In the genomic region with DNA sequence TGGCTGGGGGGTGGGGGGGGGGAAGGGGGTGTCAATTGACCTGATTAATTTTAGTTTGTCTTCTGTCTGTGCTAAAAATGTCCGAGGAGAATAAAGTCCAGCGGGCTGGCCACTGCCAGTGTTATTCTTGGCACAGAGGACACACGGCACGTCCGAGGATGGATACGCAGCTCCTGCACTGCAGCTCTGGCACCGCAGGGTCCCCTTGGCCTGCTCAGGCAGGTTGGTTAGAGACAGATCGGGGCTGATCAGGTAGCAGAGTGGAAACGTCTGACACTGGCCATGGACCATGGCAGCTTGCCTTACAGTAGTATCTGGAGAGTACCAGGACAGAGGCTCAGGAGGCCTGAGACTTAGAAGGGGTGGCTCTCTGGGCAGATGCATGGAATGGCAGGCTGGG, we compare ENCODE assay signal across 14 mouse cellular contexts. TPM values are rescaled to one million over a fixed set of nuclear protein-coding genes. Genes with fewer than 3 reads are reported as not detected.
A peak's percentile ranks its signal among the peaks of the same experiment; 100 is the strongest.
DNase-seq lines count a peak whose midpoint lies in the region; ATAC-seq and TF ChIP-seq lines count a peak whose summit lies in the region.
"Had no signal": no experiment of that assay in that cellular context is flagged by ENCODE, and none has a peak within 500 bp of the region (broad histone marks: within the 10 kb centered on the region; RNA-seq: fewer than 3 reads in every experiment).

No protein-coding gene starts in this region.

- no peak overlapping the region for H3K4me3 ChIP-seq in forebrain, embryonic 16.5 days (replicated peaks; ENCODE audit: low read length)
- no peak overlapping the region for H3K4me3 ChIP-seq in forebrain, embryonic 12.5 days (replicated peaks)
- no peak overlapping the region for H3K4me3 ChIP-seq in kidney, adult 2 months (ENCODE audit: insufficient read depth, low read depth, low read length)
- H3K4me3 ChIP-seq in neural tube, embryonic 15.5 days (replicated peaks) = no peak overlapping the region

- no peak overlapping the region for H3K9ac ChIP-seq in forebrain, embryonic 16.5 days (replicated peaks; ENCODE audit: low read depth, low read length)
- no peak overlapping the region for H3K9ac ChIP-seq in forebrain, embryonic 12.5 days
- no peak overlapping the region for H3K9ac ChIP-seq in neural tube, embryonic 15.5 days (replicated peaks)
- H3K9ac ChIP-seq: liver, embryonic 14.5 days had no signal

- no peak for ATAC-seq in forebrain, embryonic 16.5 days
- ATAC-seq in forebrain, embryonic 12.5 days (ENCODE audit: low FRiP score) = no peak
- no peak for ATAC-seq in neural tube, embryonic 15.5 days (ENCODE audit: low FRiP score)

- H3K4me1 ChIP-seq in forebrain, embryonic 16.5 days (replicated peaks; ENCODE audit: control insufficient read depth, insufficient read depth, low read length) = peaks cover 22% of the 10 kb centered on the region
- H3K4me1 ChIP-seq in forebrain, embryonic 12.5 days = peaks cover 11% of the 10 kb centered on the region
- H3K4me1 ChIP-seq in kidney, adult 2 months (ENCODE audit: control insufficient read depth, insufficient read depth, low read length) = no peaks in the 10 kb centered on the region
- H3K4me1 ChIP-seq in neural tube, embryonic 15.5 days = peaks cover 5% of the 10 kb centered on the region; the same call in 1 of the 2 replicates

- H3K27ac ChIP-seq in forebrain, embryonic 16.5 days (ENCODE audit: low read length) = peak overlapping the region; percentile 29; the same call in 1 of the 2 replicates
- H3K27ac ChIP-seq in forebrain, embryonic 12.5 days = no peak overlapping the region
- no peak overlapping the region for H3K27ac ChIP-seq in kidney, adult 2 months (ENCODE audit: insufficient read depth, low read depth, low read length)
- H3K27ac ChIP-seq in neural tube, embryonic 15.5 days (replicated peaks) = no peak overlapping the region
- H3K27ac ChIP-seq: liver, embryonic 14.5 days had no signal

- no peak overlapping the region for H3K4me2 ChIP-seq in forebrain, embryonic 16.5 days (ENCODE audit: low read length)
- no peak overlapping the region for H3K4me2 ChIP-seq in forebrain, embryonic 12.5 days
- H3K4me2 ChIP-seq in neural tube, embryonic 15.5 days = no peak overlapping the region
- H3K4me2 ChIP-seq: midbrain, embryonic 11.5 days had no signal

- no peaks in the 10 kb centered on the region for H3K36me3 ChIP-seq in forebrain, embryonic 16.5 days (ENCODE audit: control insufficient read depth, insufficient read depth)
- H3K36me3 ChIP-seq in forebrain, embryonic 12.5 days (replicated peaks) = no peaks in the 10 kb centered on the region
- H3K36me3 ChIP-seq in kidney, adult 2 months (ENCODE audit: control insufficient read depth, insufficient read depth, low read length) = no peaks in the 10 kb centered on the region
- H3K36me3 ChIP-seq in neural tube, embryonic 15.5 days = peaks cover 9% of the 10 kb centered on the region; the same call in 1 of the 2 replicates
- H3K36me3 ChIP-seq: G1E had no signal

- no peak for TF ChIP-seq POLR2A in kidney, adult 2 months (IDR thresholded peaks at IDR 0.05; ENCODE audit: low read depth, low read length)

- 62% methylated on average over 9 of the region's 9 CpGs for WGBS in forebrain, embryonic 16.5 days
- 77% methylated on average over 9 of the region's 9 CpGs for WGBS in forebrain, embryonic 12.5 days
- WGBS in kidney, adult 2 months = 33% methylated on average over 9 of the region's 9 CpGs
- 78% methylated on average over 9 of the region's 9 CpGs for WGBS in neural tube, embryonic 15.5 days

- no peaks in the 10 kb centered on the region for H3K9me3 ChIP-seq in forebrain, embryonic 16.5 days (ENCODE audit: control insufficient read depth, low read length)
- no peaks in the 10 kb centered on the region for H3K9me3 ChIP-seq in forebrain, embryonic 12.5 days
- H3K9me3 ChIP-seq in neural tube, embryonic 15.5 days (replicated peaks) = no peaks in the 10 kb centered on the region

- DNase-seq in kidney, adult 2 months = peak; percentile 53
- no peak for DNase-seq in kidney, postnatal 10 days
- DNase-seq in gastrocnemius, postnatal 25 days = peak; percentile 52
- DNase-seq in kidney, postnatal 14 days = peak; percentile 22
- DNase-seq in ovary, postnatal 36 days (ENCODE audit: low spot score) = no peak
- DNase-seq: adrenal gland, postnatal 25 days; lung, postnatal 10 days; right cerebral cortex, postnatal 14 days had no signal

- no peaks in the 10 kb centered on the region for H3K27me3 ChIP-seq in forebrain, embryonic 16.5 days (replicated peaks; ENCODE audit: control insufficient read depth, insufficient read depth, low read length)
- H3K27me3 ChIP-seq in forebrain, embryonic 12.5 days = no peaks in the 10 kb centered on the region
- H3K27me3 ChIP-seq in kidney, adult 2 months (replicated peaks; ENCODE audit: control insufficient read depth, insufficient read depth, low read length) = no peaks in the 10 kb centered on the region
- no peaks in the 10 kb centered on the region for H3K27me3 ChIP-seq in neural tube, embryonic 15.5 days (replicated peaks)

- no peak for TF ChIP-seq CTCF in kidney, adult 2 months (conservative IDR thresholded peaks at IDR 0.05; ENCODE audit: insufficient read depth, insufficient read length, low read depth, low read length)

RNA-seq across cellular contexts. Expression of a gene that starts 35.4 kb away (rescaled TPM):
- polyA plus RNA-seq in forebrain, embryonic 16.5 days (2015; fragmentation: Nextera tagmentation; extraction: Ambion mirVana) = 8.0 and 9.0 TPM in 2 replicates
- 1.0 and 1.3 TPM in 2 replicates for polyA plus RNA-seq in forebrain, embryonic 12.5 days (2016; fragmentation: Nextera tagmentation; extraction: Ambion mirVana)
- 0.05 and 0.07 TPM in 2 replicates for polyA plus RNA-seq in kidney, adult 2 months (2012; rRNA removed)
- under 1 TPM in 1 of 2 experiments, not detected in 1; 0.08 TPM for total RNA-seq in gastrocnemius, postnatal 25 days (2021)
- 10.8 and 12.6 TPM in 2 replicates for polyA plus RNA-seq in neural tube, embryonic 15.5 days (2015; fragmentation: Nextera tagmentation; extraction: Ambion mirVana)
- total RNA-seq: G1E had no signal
- polyA plus RNA-seq: G1E had no signal

Comparison
In these comparisons a context has a peak if more than half of its experiments do, and no peak if none do; other contexts are left out.
1. DNase-seq: peak in kidney, adult 2 months (single experiment), gastrocnemius, postnatal 25 days (single experiment) and kidney, postnatal 14 days (single experiment); none in kidney, postnatal 10 days (single experiment) and ovary, postnatal 36 days (single experiment).